Mouse (Mus musculus): ENCODE results near the gene Ppp1r9a. TPM values are rescaled to one million over a fixed set of nuclear protein-coding genes. Genes with fewer than 3 reads are reported as not detected.

Gene Ppp1r9a
- polyA plus RNA-seq, 1 experiment, result 0.62 TPM

- Histone ChIP-seq H3K27me3 (ENCODE audit: control insufficient read depth, insufficient read depth, low read length) (no peaks in the 10 kb centered on the region), H3K4me1 (ENCODE audit: control insufficient read depth, insufficient read depth, insufficient read length) (no peaks in the 10 kb centered on the region), H3K4me3 (ENCODE audit: extremely low read depth, insufficient read depth, insufficient read length) (no peak overlapping the region), H3K27ac (ENCODE audit: insufficient read depth, low read length) (no peak overlapping the region), H3K36me3 (ENCODE audit: control insufficient read depth, insufficient read depth, low read length) (no peaks in the 10 kb centered on the region)
- no peak for DNase-seq (ENCODE audit: low read depth in 1 of 2, low spot score in 2 of 2)
- TF ChIP-seq CTCF (IDR thresholded peaks at IDR 0.05; ENCODE audit: extremely low read depth, insufficient read depth, insufficient read length, insufficient replicate concordance), result no peak
- no peak for TF ChIP-seq POLR2A (IDR thresholded peaks at IDR 0.05; ENCODE audit: low read depth, low read length)
- 84% methylated on average over 4 of the region's 4 CpGs for WGBS
Observed at GRCm38 (mm10) chr6:5190761-5191160, 288.0 kb downstream of the Ppp1r9a start.

GRCm38 (mm10) chr6:5193693-5194092, 291.0 kb downstream of the Ppp1r9a start, which contains the start of gene Pon1:
TSS of gene Pon1 (minus strand) at chr6:5193946.
- 79% methylated on average over 5 of the region's 5 CpGs for WGBS
- no peak for DNase-seq (ENCODE audit: low read depth in 1 of 2, low spot score in 2 of 2)
- no peak within 1 kb of the TSS for H3K4me3 ChIP-seq (ENCODE audit: extremely low read depth, insufficient read depth, insufficient read length)
- H3K4me1 ChIP-seq (ENCODE audit: control insufficient read depth, insufficient read depth, insufficient read length), result no peaks in the 10 kb centered on the region
- no peaks in the 10 kb centered on the region for H3K27me3 ChIP-seq (ENCODE audit: control insufficient read depth, insufficient read depth, low read length)
- TF ChIP-seq CTCF (IDR thresholded peaks at IDR 0.05; ENCODE audit: extremely low read depth, insufficient read depth, insufficient read length, insufficient replicate concordance) (no peak), POLR2A (IDR thresholded peaks at IDR 0.05; ENCODE audit: low read depth, low read length) (no peak)
- no peaks in the 10 kb centered on the region for H3K36me3 ChIP-seq (ENCODE audit: control insufficient read depth, insufficient read depth, low read length)
- no peak within 1 kb of the TSS for H3K27ac ChIP-seq (ENCODE audit: insufficient read depth, low read length)

GRCm38 (mm10) chr6:5198590-5198989, 295.9 kb downstream of the Ppp1r9a start:
- H3K4me1 ChIP-seq (ENCODE audit: control insufficient read depth, insufficient read depth, insufficient read length), result no peaks in the 10 kb centered on the region
- no peak overlapping the region for H3K4me3 ChIP-seq (ENCODE audit: extremely low read depth, insufficient read depth, insufficient read length)
- H3K27me3 ChIP-seq (ENCODE audit: control insufficient read depth, insufficient read depth, low read length), result no peaks in the 10 kb centered on the region
- H3K27ac ChIP-seq (ENCODE audit: insufficient read depth, low read length), result no peak overlapping the region
- no peaks in the 10 kb centered on the region for H3K36me3 ChIP-seq (ENCODE audit: control insufficient read depth, insufficient read depth, low read length)
- 89% methylated on average over 5 of the region's 5 CpGs for WGBS
- TF ChIP-seq CTCF (IDR thresholded peaks at IDR 0.05; ENCODE audit: extremely low read depth, insufficient read depth, insufficient read length, insufficient replicate concordance) (no peak), POLR2A (IDR thresholded peaks at IDR 0.05; ENCODE audit: low read depth, low read length) (no peak)
- DNase-seq (ENCODE audit: low read depth in 1 of 2, low spot score in 2 of 2), result no peak

GRCm38 (mm10) chr6:5199376-5199905, 296.7 kb downstream of the Ppp1r9a start:
- 94% methylated on average over 8 of the region's 8 CpGs for WGBS
- Histone ChIP-seq H3K4me3 (ENCODE audit: extremely low read depth, insufficient read depth, insufficient read length) (no peak overlapping the region), H3K36me3 (ENCODE audit: control insufficient read depth, insufficient read depth, low read length) (no peaks in the 10 kb centered on the region), H3K27ac (ENCODE audit: insufficient read depth, low read length) (no peak overlapping the region), H3K27me3 (ENCODE audit: control insufficient read depth, insufficient read depth, low read length) (no peaks in the 10 kb centered on the region), H3K4me1 (ENCODE audit: control insufficient read depth, insufficient read depth, insufficient read length) (no peaks in the 10 kb centered on the region)
- TF ChIP-seq CTCF (IDR thresholded peaks at IDR 0.05; ENCODE audit: extremely low read depth, insufficient read depth, insufficient read length, insufficient replicate concordance) (no peak), POLR2A (IDR thresholded peaks at IDR 0.05; ENCODE audit: low read depth, low read length) (no peak)
- no peak for DNase-seq (ENCODE audit: low read depth in 1 of 2, low spot score in 2 of 2)

- TF ChIP-seq POLR2A (IDR thresholded peaks at IDR 0.05; ENCODE audit: low read depth, low read length), result no peak
- no peak for TF ChIP-seq CTCF (IDR thresholded peaks at IDR 0.05; ENCODE audit: extremely low read depth, insufficient read depth, insufficient read length, insufficient replicate concordance)
- H3K36me3 ChIP-seq (ENCODE audit: control insufficient read depth, insufficient read depth, low read length), result no peaks in the 10 kb centered on the region
- H3K27me3 ChIP-seq (ENCODE audit: control insufficient read depth, insufficient read depth, low read length), result no peaks in the 10 kb centered on the region
- no peak overlapping the region for H3K27ac ChIP-seq (ENCODE audit: insufficient read depth, low read length)
- no peak overlapping the region for H3K4me3 ChIP-seq (ENCODE audit: extremely low read depth, insufficient read depth, insufficient read length)
- DNase-seq (ENCODE audit: low read depth in 1 of 2, low spot score in 2 of 2), result no peak
- H3K4me1 ChIP-seq (ENCODE audit: control insufficient read depth, insufficient read depth, insufficient read length), result no peaks in the 10 kb centered on the region
- WGBS, result 78% methylated on average over 3 of the region's 3 CpGs
Observed at GRCm38 (mm10) chr6:5199916-5200315, 297.2 kb downstream of the Ppp1r9a start.

- Histone ChIP-seq H3K27ac (ENCODE audit: insufficient read depth, low read length) (no peak overlapping the region), H3K4me3 (ENCODE audit: extremely low read depth, insufficient read depth, insufficient read length) (no peak overlapping the region), H3K27me3 (ENCODE audit: control insufficient read depth, insufficient read depth, low read length) (no peaks in the 10 kb centered on the region), H3K36me3 (ENCODE audit: control insufficient read depth, insufficient read depth, low read length) (no peaks in the 10 kb centered on the region), H3K4me1 (ENCODE audit: control insufficient read depth, insufficient read depth, insufficient read length) (no peaks in the 10 kb centered on the region)
- TF ChIP-seq CTCF (IDR thresholded peaks at IDR 0.05; ENCODE audit: extremely low read depth, insufficient read depth, insufficient read length, insufficient replicate concordance), result no peak
- TF ChIP-seq POLR2A (IDR thresholded peaks at IDR 0.05; ENCODE audit: low read depth, low read length), result no peak
- DNase-seq (ENCODE audit: low read depth in 1 of 2, low spot score in 2 of 2), result no peak
- 82% methylated on average over 2 of the region's 2 CpGs for WGBS
Observed at GRCm38 (mm10) chr6:5207817-5208216, 305.1 kb downstream of the Ppp1r9a start.

Other genes with a start within 250 kb of the Ppp1r9a start
- 3.0 and 3.4 TPM in 2 replicates for gene Sgce, start 155.7 kb upstream of the Ppp1r9a start, polyA plus RNA-seq (2012; rRNA removed)
- gene Peg10, start 155.6 kb upstream of the Ppp1r9a start, polyA plus RNA-seq (2012; rRNA removed), result 0.35 and 0.42 TPM in 2 replicates